Mouse (Mus musculus): ENCODE data around the gene Frat1. TPM values are rescaled to one million over a fixed set of nuclear protein-coding genes. Genes with fewer than 3 reads are reported as not detected.

The Frat1 gene
- polyA plus RNA-seq (2015; fragmentation: Nextera tagmentation; extraction: Ambion mirVana) = 6.0 and 6.1 TPM in 2 replicates

DNA sequence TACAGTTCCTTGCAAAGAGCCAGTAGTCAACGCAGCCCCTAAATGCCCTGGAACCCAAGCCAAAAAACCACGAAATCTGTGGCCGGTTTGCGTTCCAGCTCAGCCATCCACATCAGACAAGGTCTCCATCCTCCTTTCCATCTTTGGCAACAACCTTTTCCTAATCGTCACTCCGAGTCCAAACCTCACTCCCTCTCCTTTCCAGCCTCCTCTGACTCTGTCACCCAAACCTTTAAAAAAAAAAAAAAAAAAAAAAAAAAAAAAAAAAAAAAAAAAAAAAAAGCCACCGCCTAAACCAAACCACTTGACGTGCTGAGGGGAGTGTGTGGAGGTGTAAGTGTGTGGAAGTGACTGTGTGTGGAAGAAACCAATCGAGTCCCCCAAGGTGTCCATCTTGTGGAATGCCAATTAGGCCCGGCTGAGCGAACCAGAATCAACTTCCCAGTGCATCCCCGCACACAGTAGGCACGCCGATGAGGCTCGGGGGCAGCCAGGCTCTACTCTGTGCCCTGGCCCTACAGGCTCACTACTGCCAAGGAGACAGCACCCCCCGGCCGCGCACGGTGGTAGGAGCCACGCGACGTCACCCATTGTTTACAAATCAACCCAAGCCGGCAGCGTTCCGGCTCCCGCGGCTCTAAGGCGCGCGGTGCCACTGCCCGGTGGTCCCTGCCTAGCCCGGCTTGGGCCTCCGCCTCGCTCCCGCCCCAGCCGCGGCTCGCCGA, at the start of gene Frat1:
Frat1 (plus strand) TSS at position 590 of the 725 bp plus-strand sequence.
- Histone ChIP-seq H3K27me3 (peaks cover 37% of the 10 kb centered on the region), H3K4me2 (replicated peaks) (peak within 1 kb of the TSS; percentile 98), H3K9me3 (no peaks in the 10 kb centered on the region), H3K27ac (peak within 1 kb of the TSS; percentile 79), H3K36me3 (no peaks in the 10 kb centered on the region), H3K4me1 (peaks cover 20% of the 10 kb centered on the region), H3K9ac (peak within 1 kb of the TSS; percentile 77), H3K4me3 (peak within 1 kb of the TSS; percentile 73)
- under 1% methylated on average over 39 of the region's 39 CpGs for WGBS
- peak; percentile 93 for ATAC-seq (ENCODE audit: low FRiP score, low read depth)

GRCm38 (mm10) chr19:41786896-41787295, 42.9 kb upstream of the Frat1 start:
- H3K9me3 ChIP-seq = no peaks in the 10 kb centered on the region
- no peak overlapping the region for H3K9ac ChIP-seq
- 91% methylated on average over 1 of the region's 1 CpGs for WGBS
- no peak overlapping the region for H3K27ac ChIP-seq
- no peak overlapping the region for H3K4me2 ChIP-seq (replicated peaks)
- no peak for ATAC-seq (ENCODE audit: low FRiP score, low read depth)
- H3K4me1 ChIP-seq = no peaks in the 10 kb centered on the region
- no peaks in the 10 kb centered on the region for H3K27me3 ChIP-seq
- peaks cover 50% of the 10 kb centered on the region for H3K36me3 ChIP-seq
- H3K4me3 ChIP-seq = no peak overlapping the region

DNA sequence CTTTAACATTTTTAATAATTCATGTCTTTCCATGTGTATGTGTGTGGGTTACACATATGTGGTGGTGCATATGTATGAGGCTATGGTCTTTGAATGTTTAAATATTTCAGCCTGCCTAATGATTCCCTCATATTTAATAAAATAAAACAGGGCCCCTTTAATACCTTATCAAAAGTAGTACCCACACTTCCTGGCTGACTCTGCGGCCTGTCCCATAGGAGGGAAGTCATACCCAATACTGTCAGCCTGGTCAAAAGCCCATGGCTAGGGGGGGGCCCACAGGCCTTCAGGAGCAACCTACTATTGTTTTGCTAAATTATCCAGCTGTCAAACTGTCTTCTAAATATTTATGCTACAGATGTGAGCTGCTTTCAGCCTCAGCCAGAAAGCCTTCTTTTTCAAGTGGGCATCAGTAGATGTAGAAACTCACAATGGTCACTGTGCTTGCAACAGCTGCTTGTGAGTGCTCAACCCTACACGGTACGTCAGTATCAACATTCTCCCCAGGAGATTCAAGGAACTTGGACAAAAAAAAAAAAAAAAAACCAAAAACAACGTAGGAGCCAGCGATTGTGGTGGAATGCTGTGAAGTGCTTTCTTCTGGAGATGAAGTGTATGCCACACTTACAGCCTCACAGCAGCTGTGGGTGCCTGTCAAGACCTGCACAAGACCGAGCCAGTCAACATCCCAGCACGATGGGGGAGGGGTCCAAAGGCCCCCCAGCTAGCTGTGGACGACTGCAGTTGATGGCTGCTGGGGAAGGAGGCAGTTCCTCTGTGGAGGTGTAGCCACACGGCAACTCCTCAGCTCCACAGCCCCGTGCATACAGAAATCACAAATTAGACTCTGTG, 40.4 kb upstream of the Frat1 start:
- peak; percentile 73 for ATAC-seq (ENCODE audit: low FRiP score, low read depth)
- Histone ChIP-seq H3K36me3 (peaks cover 40% of the 10 kb centered on the region), H3K27me3 (no peaks in the 10 kb centered on the region), H3K9me3 (no peaks in the 10 kb centered on the region), H3K4me2 (replicated peaks) (no peak overlapping the region), H3K4me1 (no peaks in the 10 kb centered on the region), H3K4me3 (no peak overlapping the region), H3K27ac (no peak overlapping the region), H3K9ac (no peak overlapping the region)
- WGBS = 59% methylated on average over 10 of the region's 10 CpGs

DNA sequence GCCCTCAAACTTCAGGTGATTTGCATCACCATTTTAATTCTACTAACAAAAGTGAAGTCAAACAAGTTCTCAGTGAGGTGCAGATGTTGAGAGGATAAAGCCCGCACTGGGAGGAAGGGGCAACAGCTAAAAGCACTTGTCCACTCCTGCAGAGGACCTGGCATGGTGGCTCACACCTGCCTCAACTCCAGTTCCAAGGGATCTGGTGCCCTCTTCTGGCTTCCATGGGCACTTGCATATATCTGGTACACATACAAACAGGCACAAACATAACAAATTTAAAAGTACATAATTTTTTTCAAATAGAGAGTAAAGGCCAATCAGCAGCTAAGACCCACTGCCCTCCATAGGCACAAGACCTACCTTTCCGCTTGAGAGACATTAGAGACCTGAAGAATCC, 38.4 kb upstream of the Frat1 start:
- Histone ChIP-seq H3K9ac (no peak overlapping the region), H3K36me3 (peaks cover 24% of the 10 kb centered on the region), H3K4me1 (no peaks in the 10 kb centered on the region), H3K4me2 (replicated peaks) (no peak overlapping the region), H3K9me3 (no peaks in the 10 kb centered on the region), H3K27ac (no peak overlapping the region), H3K27me3 (no peaks in the 10 kb centered on the region), H3K4me3 (no peak overlapping the region)
- no peak for ATAC-seq (ENCODE audit: low FRiP score, low read depth)
- 89% methylated on average over 2 of the region's 2 CpGs for WGBS

- 78% methylated on average over 1 of the region's 1 CpGs for WGBS
- no peak overlapping the region for H3K4me2 ChIP-seq (replicated peaks)
- H3K9me3 ChIP-seq = no peaks in the 10 kb centered on the region
- ATAC-seq (ENCODE audit: low FRiP score, low read depth) = no peak
- no peaks in the 10 kb centered on the region for H3K4me1 ChIP-seq
- no peaks in the 10 kb centered on the region for H3K27me3 ChIP-seq
- no peak overlapping the region for H3K4me3 ChIP-seq
- no peak overlapping the region for H3K9ac ChIP-seq
- H3K27ac ChIP-seq = no peak overlapping the region
- peaks cover 14% of the 10 kb centered on the region for H3K36me3 ChIP-seq
These were observed 36.8 kb upstream of the Frat1 start for GRCm38 (mm10) chr19:41792934-41793486.

- no peak overlapping the region for H3K9ac ChIP-seq
- no peaks in the 10 kb centered on the region for H3K4me1 ChIP-seq
- no peak overlapping the region for H3K27ac ChIP-seq
- H3K27me3 ChIP-seq = no peaks in the 10 kb centered on the region
- H3K36me3 ChIP-seq = peaks cover 10% of the 10 kb centered on the region
- ATAC-seq (ENCODE audit: low FRiP score, low read depth) = no peak
- no peak overlapping the region for H3K4me3 ChIP-seq
- H3K9me3 ChIP-seq = no peaks in the 10 kb centered on the region
- no peak overlapping the region for H3K4me2 ChIP-seq (replicated peaks)
These were observed 35.8 kb upstream of the Frat1 start for GRCm38 (mm10) chr19:41794017-41794416.

- Histone ChIP-seq H3K4me1 (peaks cover 2% of the 10 kb centered on the region; the same call in 1 of the 2 replicates), H3K27me3 (no peaks in the 10 kb centered on the region), H3K9ac (no peak overlapping the region), H3K4me2 (replicated peaks) (no peak overlapping the region), H3K36me3 (peaks cover 6% of the 10 kb centered on the region), H3K4me3 (no peak overlapping the region), H3K27ac (no peak overlapping the region), H3K9me3 (no peaks in the 10 kb centered on the region)
- WGBS = 89% methylated on average over 6 of the region's 6 CpGs
- no peak for ATAC-seq (ENCODE audit: low FRiP score, low read depth)
These were observed 34.9 kb upstream of the Frat1 start for GRCm38 (mm10) chr19:41794901-41795300.

GRCm38 (mm10) chr19:41796148-41796760, 33.5 kb upstream of the Frat1 start:
- 58% methylated on average over 3 of the region's 3 CpGs for WGBS
- no peak overlapping the region for H3K4me2 ChIP-seq (replicated peaks)
- no peak overlapping the region for H3K9ac ChIP-seq
- H3K4me3 ChIP-seq = no peak overlapping the region
- peaks cover 15% of the 10 kb centered on the region for H3K4me1 ChIP-seq
- H3K36me3 ChIP-seq = peaks cover 4% of the 10 kb centered on the region
- H3K27ac ChIP-seq = no peak overlapping the region
- no peak for ATAC-seq (ENCODE audit: low FRiP score, low read depth)
- no peaks in the 10 kb centered on the region for H3K27me3 ChIP-seq
- no peaks in the 10 kb centered on the region for H3K9me3 ChIP-seq

DNA sequence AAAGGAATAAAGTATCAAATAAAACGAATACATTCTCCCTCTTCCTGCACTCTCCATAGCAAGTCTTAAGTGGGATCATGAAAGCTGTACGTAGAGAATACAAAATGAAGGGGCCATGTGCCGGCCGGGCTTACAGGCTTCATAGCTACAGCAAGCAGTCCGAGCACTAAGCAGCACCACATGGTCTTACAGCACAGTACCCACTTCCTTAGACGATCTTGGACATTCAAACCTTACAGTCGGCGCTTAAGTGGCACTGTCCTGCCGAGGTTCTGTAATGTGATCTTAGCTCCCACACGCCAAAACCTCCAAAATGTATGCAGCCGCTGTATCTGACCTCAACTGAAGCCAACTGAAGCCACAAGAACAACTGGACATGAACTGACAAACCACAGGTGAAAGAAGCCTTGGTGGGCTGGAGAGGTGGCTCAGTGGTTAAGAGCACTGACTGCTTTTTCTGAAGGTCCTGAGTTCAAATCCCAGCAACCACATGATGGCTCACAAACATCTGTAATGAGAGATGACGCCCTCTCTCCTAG, 32.9 kb upstream of the Frat1 start:
- Histone ChIP-seq H3K36me3 (no peaks in the 10 kb centered on the region), H3K4me3 (no peak overlapping the region), H3K27me3 (no peaks in the 10 kb centered on the region), H3K27ac (no peak overlapping the region), H3K4me2 (replicated peaks) (no peak overlapping the region), H3K9ac (no peak overlapping the region), H3K9me3 (no peaks in the 10 kb centered on the region), H3K4me1 (peaks cover 15% of the 10 kb centered on the region)
- 69% methylated on average over 12 of the region's 12 CpGs for WGBS
- no peak for ATAC-seq (ENCODE audit: low FRiP score, low read depth)

GRCm38 (mm10) chr19:41797536-41797935, 32.2 kb upstream of the Frat1 start:
- 88% methylated on average over 6 of the region's 6 CpGs for WGBS
- ATAC-seq (ENCODE audit: low FRiP score, low read depth) = no peak

DNA sequence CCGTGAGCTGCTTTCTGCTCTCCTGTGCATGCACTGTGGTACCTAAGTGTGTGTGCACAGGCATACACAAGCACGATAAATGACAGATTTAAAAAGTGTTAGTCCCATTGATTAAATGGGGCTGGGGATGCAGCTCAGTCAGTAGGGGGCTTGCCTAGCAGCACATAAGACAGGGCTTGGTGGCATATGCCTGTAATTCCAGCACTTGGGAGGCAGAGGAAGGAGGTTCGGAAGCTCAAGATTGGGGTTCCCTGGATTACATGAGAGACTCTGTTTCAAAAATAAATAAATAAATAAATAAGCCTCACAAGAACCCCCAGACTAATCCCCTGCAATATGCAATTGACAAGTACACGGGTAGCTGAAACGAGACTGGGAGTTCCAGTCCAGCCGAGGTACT, 29.3 kb upstream of the Frat1 start:
- Histone ChIP-seq H3K27ac (no peak overlapping the region), H3K27me3 (no peaks in the 10 kb centered on the region), H3K4me2 (replicated peaks) (peak overlapping the region; percentile 80), H3K9ac (peak overlapping the region; percentile 86), H3K4me3 (peak overlapping the region; percentile 91), H3K9me3 (peaks cover under 1% of the 10 kb centered on the region), H3K36me3 (no peaks in the 10 kb centered on the region), H3K4me1 (peaks cover 15% of the 10 kb centered on the region)
- ATAC-seq (ENCODE audit: low FRiP score, low read depth) = no peak
- 43% methylated on average over 6 of the region's 6 CpGs for WGBS

More at GRCm38 (mm10) chr19:41797536-41797935, 32.2 kb upstream of the Frat1 start:
- H3K27ac ChIP-seq = no peak overlapping the region
- no peak overlapping the region for H3K4me2 ChIP-seq (replicated peaks)
- no peak overlapping the region for H3K9ac ChIP-seq
- H3K4me3 ChIP-seq = no peak overlapping the region
- no peaks in the 10 kb centered on the region for H3K9me3 ChIP-seq
- no peaks in the 10 kb centered on the region for H3K27me3 ChIP-seq
- H3K4me1 ChIP-seq = peaks cover 15% of the 10 kb centered on the region
- no peaks in the 10 kb centered on the region for H3K36me3 ChIP-seq

All from limb, embryonic 13.5 days (tissue).